Mouse (Mus musculus): ENCODE measurements around the gene Rps17. TPM values are rescaled to one million over a fixed set of nuclear protein-coding genes. Genes with fewer than 3 reads are reported as not detected.

The Rps17 gene
- polyA plus RNA-seq, 1 experiment from 2014 or later = 695 TPM

DNA sequence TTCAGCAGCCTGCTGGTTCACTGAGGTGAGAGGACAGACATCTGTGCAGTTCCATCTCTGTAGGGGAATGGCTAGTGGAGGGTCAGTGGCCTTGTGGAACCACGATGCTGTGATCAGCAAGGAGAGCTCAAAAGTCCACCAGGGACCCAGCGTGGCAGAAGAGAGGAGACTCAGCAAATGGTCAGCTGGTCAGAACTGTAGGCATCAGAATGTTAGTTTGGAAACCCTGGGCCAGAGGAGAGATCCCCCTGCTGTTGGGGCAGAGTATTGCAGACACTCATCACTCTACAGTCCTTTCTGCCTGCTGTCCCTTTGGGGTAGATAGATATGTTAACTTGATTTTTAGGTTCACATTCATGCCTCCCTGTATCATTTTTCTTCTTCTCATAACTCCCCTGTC, 41.4 kb downstream of the Rps17 start:
- no peak overlapping the region for H3K4me3 ChIP-seq (replicated peaks; ENCODE audit: low read depth, low read length)
- no peaks in the 10 kb centered on the region for H3K4me1 ChIP-seq (ENCODE audit: control insufficient read depth, insufficient read depth, low read length)
- ATAC-seq (ENCODE audit: low FRiP score, low TSS enrichment) (no peak), DNase-seq (no peak)
- H3K4me2 ChIP-seq (ENCODE audit: low read length) = no peak overlapping the region
- no peaks in the 10 kb centered on the region for H3K9me3 ChIP-seq (ENCODE audit: control insufficient read depth, low read length)
- H3K36me3 ChIP-seq (ENCODE audit: control insufficient read depth, insufficient read depth, low read length) = no peaks in the 10 kb centered on the region
- no peak overlapping the region for H3K9ac ChIP-seq (replicated peaks; ENCODE audit: low read length)
- 90% methylated on average over 2 of the region's 2 CpGs for WGBS
- no peaks in the 10 kb centered on the region for H3K27me3 ChIP-seq (ENCODE audit: control insufficient read depth, insufficient read depth, low read length)
- H3K27ac ChIP-seq (replicated peaks; ENCODE audit: low read depth, low read length) = no peak overlapping the region

GRCm38 (mm10) chr7:81301323-81301722, 43.7 kb downstream of the Rps17 start:
- DNase-seq (peak; percentile 41), ATAC-seq (ENCODE audit: low FRiP score, low TSS enrichment) (no peak)
- no peaks in the 10 kb centered on the region for H3K4me1 ChIP-seq (ENCODE audit: control insufficient read depth, insufficient read depth, low read length)
- H3K9ac ChIP-seq (replicated peaks; ENCODE audit: low read length) = no peak overlapping the region
- 38% methylated on average over 7 of the region's 7 CpGs for WGBS
- no peaks in the 10 kb centered on the region for H3K27me3 ChIP-seq (ENCODE audit: control insufficient read depth, insufficient read depth, low read length)
- H3K36me3 ChIP-seq (ENCODE audit: control insufficient read depth, insufficient read depth, low read length) = no peaks in the 10 kb centered on the region
- H3K9me3 ChIP-seq (ENCODE audit: control insufficient read depth, low read length) = no peaks in the 10 kb centered on the region
- no peak overlapping the region for H3K27ac ChIP-seq (replicated peaks; ENCODE audit: low read depth, low read length)
- H3K4me3 ChIP-seq (replicated peaks; ENCODE audit: low read depth, low read length) = no peak overlapping the region
- H3K4me2 ChIP-seq (ENCODE audit: low read length) = no peak overlapping the region

DNA sequence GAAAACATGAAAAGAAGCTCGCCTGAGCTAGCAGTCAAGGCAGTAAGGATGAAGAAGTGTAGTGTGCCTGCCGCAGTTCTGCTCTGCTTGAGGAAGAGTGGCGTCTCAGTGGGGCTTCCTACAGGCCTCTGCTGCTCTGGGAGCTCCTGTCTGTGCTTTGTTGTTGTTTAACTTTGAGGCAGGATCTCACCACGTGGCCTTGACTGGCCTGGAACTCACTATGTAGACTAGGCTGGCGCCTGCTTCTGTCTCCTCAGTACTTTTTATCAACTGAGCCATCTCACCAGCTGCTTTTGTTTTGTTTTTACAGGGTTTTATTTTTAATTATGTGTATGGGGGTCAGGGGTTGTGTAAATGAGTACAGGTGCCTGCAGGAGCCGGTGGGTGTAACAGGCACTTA, 46.8 kb downstream of the Rps17 start:
- ATAC-seq (ENCODE audit: low FRiP score, low TSS enrichment) = no peak
- H3K36me3 ChIP-seq (ENCODE audit: control insufficient read depth, insufficient read depth, low read length) = no peaks in the 10 kb centered on the region
- no peaks in the 10 kb centered on the region for H3K27me3 ChIP-seq (ENCODE audit: control insufficient read depth, insufficient read depth, low read length)
- no peak for DNase-seq
- no peaks in the 10 kb centered on the region for H3K9me3 ChIP-seq (ENCODE audit: control insufficient read depth, low read length)
- H3K4me3 ChIP-seq (replicated peaks; ENCODE audit: low read depth, low read length) = no peak overlapping the region
- H3K9ac ChIP-seq (replicated peaks; ENCODE audit: low read length) = no peak overlapping the region
- 39% methylated on average over 6 of the region's 6 CpGs for WGBS
- no peak overlapping the region for H3K27ac ChIP-seq (replicated peaks; ENCODE audit: low read depth, low read length)
- H3K4me1 ChIP-seq (ENCODE audit: control insufficient read depth, insufficient read depth, low read length) = no peaks in the 10 kb centered on the region
- no peak overlapping the region for H3K4me2 ChIP-seq (ENCODE audit: low read length)

DNA sequence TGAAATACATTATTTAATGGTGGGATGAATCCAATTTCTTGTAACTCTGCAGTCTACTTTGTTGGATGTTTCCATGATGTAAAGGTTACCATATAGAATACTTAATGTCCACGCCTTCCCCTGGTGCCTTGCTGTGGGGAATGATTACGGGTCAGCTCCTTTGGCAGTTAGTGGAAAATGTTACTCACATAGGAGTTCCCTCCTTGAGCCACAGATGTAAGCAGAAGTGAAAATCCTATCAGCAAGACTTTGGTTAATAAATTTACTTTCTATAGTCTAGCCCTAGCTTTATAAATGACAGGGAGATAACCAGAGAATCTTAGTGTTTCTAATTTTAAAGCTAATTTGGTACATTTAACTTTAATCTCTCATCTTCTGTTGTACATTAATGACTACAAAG, 49.9 kb downstream of the Rps17 start:
- Histone ChIP-seq H3K9ac (replicated peaks; ENCODE audit: low read length) (no peak overlapping the region), H3K27me3 (ENCODE audit: control insufficient read depth, insufficient read depth, low read length) (no peaks in the 10 kb centered on the region), H3K36me3 (ENCODE audit: control insufficient read depth, insufficient read depth, low read length) (no peaks in the 10 kb centered on the region), H3K4me3 (replicated peaks; ENCODE audit: low read depth, low read length) (no peak overlapping the region), H3K4me1 (ENCODE audit: control insufficient read depth, insufficient read depth, low read length) (no peaks in the 10 kb centered on the region), H3K4me2 (ENCODE audit: low read length) (no peak overlapping the region), H3K27ac (replicated peaks; ENCODE audit: low read depth, low read length) (no peak overlapping the region), H3K9me3 (ENCODE audit: control insufficient read depth, low read length) (no peaks in the 10 kb centered on the region)
- ATAC-seq (ENCODE audit: low FRiP score, low TSS enrichment) (no peak), DNase-seq (no peak)
- WGBS = 94% methylated on average over 2 of the region's 2 CpGs

Other genes starting within 250 kb of the Rps17 start
- gene Slc28a1, start 230.5 kb downstream of the Rps17 start, polyA plus RNA-seq (2014; fragmentation: Nextera tagmentation; extraction: Ambion mirVana) = not detected in 2 replicates
- gene Pde8a, start 131.7 kb downstream of the Rps17 start, polyA plus RNA-seq (2014; fragmentation: Nextera tagmentation; extraction: Ambion mirVana) = 1.8 and 2.4 TPM in 2 replicates
- gene Cpeb1, start 110.2 kb upstream of the Rps17 start, polyA plus RNA-seq (2014; fragmentation: Nextera tagmentation; extraction: Ambion mirVana) = 2.9 and 4.5 TPM in 2 replicates
- gene Ap3b2, start 148.7 kb upstream of the Rps17 start, polyA plus RNA-seq (2014; fragmentation: Nextera tagmentation; extraction: Ambion mirVana) = 125 and 138 TPM in 2 replicates
- gene BC048679, start 153.0 kb upstream of the Rps17 start, polyA plus RNA-seq (2014; fragmentation: Nextera tagmentation; extraction: Ambion mirVana) = not detected in 2 replicates
- 0.07 and 0.20 TPM in 2 replicates for gene Fsd2, start 221.7 kb upstream of the Rps17 start, polyA plus RNA-seq (2014; fragmentation: Nextera tagmentation; extraction: Ambion mirVana)
- gene Whamm, start 226.0 kb upstream of the Rps17 start, polyA plus RNA-seq (2014; fragmentation: Nextera tagmentation; extraction: Ambion mirVana) = 9.9 and 10.1 TPM in 2 replicates

All from midbrain, embryonic 14.5 days (tissue).